Mouse (Mus musculus) forebrain, embryonic 16.5 days (tissue): ENCODE results near the gene Olfr76. TPM values are rescaled to one million over a fixed set of nuclear protein-coding genes. Genes with fewer than 3 reads are reported as not detected.
"Not testable (repeated sequence)": the region's sequence is repeated elsewhere in the genome, so short reads cannot be mapped to it uniquely, and the experiment has no call there.

ENCODE experiments used
- ATAC-seq: fragments of 200-750 bp; cut with Nextera tagmentation; 2 replicates; pipeline ENCODE4 v1.8.0; 2017; ENCODE audit warnings: mild to moderate bottlenecking, moderate library complexity
- H3K27ac ChIP-seq: fragments of 300-500 bp; sonication (generic); 2 replicates; pipeline ENCODE4 v1.5.1; 2014; ENCODE audit warnings: low read length, control low read depth
- H3K27me3 ChIP-seq: fragments of 300-500 bp; sonication (generic); replicated peaks from 2 replicates; pipeline ENCODE4 v1.6.1; 2014; ENCODE audit warnings: low read length; ENCODE audit not compliant: control insufficient read depth, insufficient read depth
- H3K36me3 ChIP-seq: fragments of 300-500 bp; sonication (generic); 2 replicates; pipeline ENCODE4 v1.6.1; 2014; ENCODE audit not compliant: control insufficient read depth, insufficient read depth
- H3K4me1 ChIP-seq: fragments of 300-500 bp; sonication (generic); replicated peaks from 2 replicates; pipeline ENCODE4 v1.6.1; 2014; ENCODE audit warnings: low read length; ENCODE audit not compliant: control insufficient read depth, insufficient read depth
- H3K4me2 ChIP-seq: fragments of 300-500 bp; sonication (generic); 2 replicates; pipeline ENCODE4 v1.6.1; 2014; ENCODE audit warnings: mild to moderate bottlenecking, low read length, control low read depth
- H3K4me3 ChIP-seq: fragments of 300-500 bp; sonication (generic); replicated peaks from 2 replicates; pipeline ENCODE4 v1.5.1; 2014; ENCODE audit warnings: mild to moderate bottlenecking, low read length, control low read depth
- H3K9ac ChIP-seq: fragments of 300-500 bp; sonication (generic); replicated peaks from 2 replicates; pipeline ENCODE4 v1.6.1; 2014; ENCODE audit warnings: low read depth, low read length, control low read depth
- H3K9me3 ChIP-seq: fragments of 300-500 bp; sonication (generic); 2 replicates; pipeline ENCODE4 v1.6.1; 2016; ENCODE audit warnings: low read length; ENCODE audit not compliant: control insufficient read depth
- WGBS: fragments of 180-500 bp; shearing (Covaris S2); extraction: QIAGEN DNeasy Blood & Tissue Kit; methylation state at CpG from one replicate; pipeline ENCODE4 v1.1.7; 2014; 5-methylcytosine and 5-hydroxymethylcytosine counted together
- polyA plus RNA-seq: library from polyadenylated mRNA; unstranded; fragments of >200 nt; fragmentation: Nextera tagmentation; extraction: Ambion mirVana; gene quantifications from 2 replicates; pipeline ENCODE4 v1.2.1, GENCODE M21; 2015

Olfr76 gene
- polyA plus RNA-seq, 1 experiment from 2014 or later = not detected

- no peak within 1 kb of the TSS for H3K4me2 ChIP-seq
- no peak within 1 kb of the TSS for H3K27ac ChIP-seq
- no peaks in the 10 kb centered on the region for H3K4me1 ChIP-seq
- no peaks in the 10 kb centered on the region for H3K36me3 ChIP-seq
- no peak for ATAC-seq
- no peak within 1 kb of the TSS for H3K9ac ChIP-seq
- no peak within 1 kb of the TSS for H3K4me3 ChIP-seq
- no peaks in the 10 kb centered on the region for H3K9me3 ChIP-seq
- H3K27me3 ChIP-seq = no peaks in the 10 kb centered on the region
- WGBS = 77% methylated on average over 1 of the region's 1 CpGs
These were observed 31.1 kb downstream of the Olfr76 start, which contains the start of gene Olfr1426 for GRCm38 (mm10) chr19:12091913-12092312. Gene Olfr1426 (minus strand): TSS chr19:12092013.

DNA sequence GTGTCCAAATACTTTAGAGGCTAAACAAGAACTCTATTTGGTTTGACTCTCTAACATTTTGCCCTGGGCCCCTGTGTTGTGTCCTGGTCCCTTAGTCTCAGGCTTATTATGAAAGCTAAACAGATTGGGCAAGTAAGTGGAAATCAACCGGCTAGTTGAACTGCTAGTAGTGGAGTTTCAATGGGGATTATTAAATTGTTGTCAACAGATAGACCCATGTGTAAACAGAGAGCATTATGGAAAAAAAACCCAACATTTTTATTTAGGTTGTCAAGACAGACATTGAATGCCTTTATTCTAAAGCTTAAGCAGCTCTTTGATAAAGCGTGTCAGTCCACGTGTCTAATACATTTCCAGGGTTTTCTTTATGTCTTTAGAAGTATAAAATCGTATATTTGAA, 45.4 kb downstream of the Olfr76 start, which contains the start of gene Olfr1425:
TSS of gene Olfr1425 (minus strand) at position 101 of the 400 bp plus-strand sequence.
- H3K4me1 ChIP-seq, ATAC-seq, H3K27me3 ChIP-seq, H3K9ac ChIP-seq, H3K36me3 ChIP-seq, H3K27ac ChIP-seq, H3K9me3 ChIP-seq, H3K4me2 ChIP-seq, H3K4me3 ChIP-seq: not testable (repeated sequence)
- WGBS = 81% methylated on average over 4 of the region's 4 CpGs

- H3K36me3 ChIP-seq, H3K4me2 ChIP-seq, ATAC-seq, H3K27me3 ChIP-seq, H3K4me1 ChIP-seq, H3K9ac ChIP-seq, H3K4me3 ChIP-seq, H3K9me3 ChIP-seq, H3K27ac ChIP-seq: not testable (repeated sequence)
- 84% methylated on average over 1 of the region's 1 CpGs for WGBS
These were observed 53.5 kb downstream of the Olfr76 start for GRCm38 (mm10) chr19:12069546-12069945.

Other genes starting within 250 kb of the Olfr76 start
- not detected in 2 replicates for gene Olfr1419, start 248.1 kb downstream of the Olfr76 start, polyA plus RNA-seq
- gene Olfr1420, start 236.6 kb downstream of the Olfr76 start, polyA plus RNA-seq = not detected in 2 replicates
- 20.2 and 20.3 TPM in 2 replicates for gene Patl1, start 210.8 kb downstream of the Olfr76 start, polyA plus RNA-seq
- 4.1 and 4.3 TPM in 2 replicates for gene Osbp, start 157.3 kb downstream of the Olfr76 start, polyA plus RNA-seq
- gene Olfr1423, start 81.9 kb downstream of the Olfr76 start, polyA plus RNA-seq = not detected in 2 replicates
- not detected in 2 replicates for gene Olfr1424, start 60.5 kb downstream of the Olfr76 start, polyA plus RNA-seq
- not detected in 2 replicates for gene Olfr1425, start 45.5 kb downstream of the Olfr76 start, polyA plus RNA-seq
- not detected in 2 replicates for gene Olfr1426, start 31.2 kb downstream of the Olfr76 start, polyA plus RNA-seq
- not detected in 2 replicates for gene Olfr1427, start 19.9 kb downstream of the Olfr76 start, polyA plus RNA-seq
- not detected in 2 replicates for gene Olfr1428, start 7.3 kb downstream of the Olfr76 start, polyA plus RNA-seq
- not detected in 2 replicates for gene Olfr1555-ps1, start 46.9 kb upstream of the Olfr76 start, polyA plus RNA-seq
- not detected in 2 replicates for gene Olfr1431, start 77.4 kb upstream of the Olfr76 start, polyA plus RNA-seq
- not detected in 2 replicates for gene Olfr1432, start 109.4 kb upstream of the Olfr76 start, polyA plus RNA-seq
- not detected in 2 replicates for gene Olfr262, start 118.5 kb upstream of the Olfr76 start, polyA plus RNA-seq
- not detected in 2 replicates for gene Olfr235, start 137.8 kb upstream of the Olfr76 start, polyA plus RNA-seq
- gene Olfr1434, start 156.7 kb upstream of the Olfr76 start, polyA plus RNA-seq = not detected in 2 replicates
- not detected in 2 replicates for gene Olfr1436, start 175.9 kb upstream of the Olfr76 start, polyA plus RNA-seq
- not detected in 2 replicates for gene Olfr1437, start 201.9 kb upstream of the Olfr76 start, polyA plus RNA-seq
- not detected in 2 replicates for gene Olfr1438-ps1, start 212.7 kb upstream of the Olfr76 start, polyA plus RNA-seq